Mouse (Mus musculus) lung, embryonic 14.5 days (tissue): ENCODE results near the gene Cryge. TPM values are rescaled to one million over a fixed set of nuclear protein-coding genes. Genes with fewer than 3 reads are reported as not detected.

Experiments
- ATAC-seq: fragments of 200-750 bp; cut with Nextera tagmentation; 2 replicates; pipeline ENCODE4 v1.8.0; 2017; ENCODE audit warnings: mild to moderate bottlenecking, moderate TSS enrichment, moderate library complexity; ENCODE audit not compliant: insufficient read depth
- DNase-seq: peaks from one replicate; pipeline ENCODE4 v3.0.0-alpha.2; 2015
- H3K27ac ChIP-seq: fragments of 300-500 bp; sonication (generic); 2 replicates; pipeline ENCODE4 v1.5.1; 2014; ENCODE audit warnings: low read depth, mild to moderate bottlenecking, moderate library complexity
- H3K27me3 ChIP-seq: fragments of 300-500 bp; sonication (generic); 2 replicates; pipeline ENCODE4 v1.6.1; 2014; ENCODE audit warnings: low read length, control low read depth; ENCODE audit not compliant: insufficient read depth
- H3K36me3 ChIP-seq: fragments of 300-500 bp; sonication (generic); 2 replicates; pipeline ENCODE4 v1.6.1; 2014; ENCODE audit warnings: control low read depth; ENCODE audit not compliant: insufficient read depth
- H3K4me1 ChIP-seq: fragments of 300-500 bp; sonication (generic); 2 replicates; pipeline ENCODE4 v1.6.1; 2014; ENCODE audit warnings: antibody characterized with exemption, control low read depth; ENCODE audit not compliant: insufficient read depth
- H3K4me2 ChIP-seq: fragments of 300-500 bp; sonication (generic); 2 replicates; pipeline ENCODE4 v1.6.1; 2014; ENCODE audit warnings: mild to moderate bottlenecking
- H3K4me3 ChIP-seq: fragments of 300-500 bp; sonication (generic); 2 replicates; pipeline ENCODE4 v1.5.1; 2014; ENCODE audit warnings: low read depth, low read length
- H3K9ac ChIP-seq: fragments of 300-500 bp; sonication (generic); 2 replicates; pipeline ENCODE4 v1.6.1; 2014
- H3K9me3 ChIP-seq: fragments of 300-500 bp; sonication (generic); 2 replicates; pipeline ENCODE4 v1.6.1; 2016; ENCODE audit warnings: low read depth, low read length, control low read depth
- CTCF ChIP-seq: IDR thresholded peaks from 2 replicates; pipeline ENCODE4 v1.5.1; 2016; ENCODE audit warnings: antibody characterized with exemption, low read depth
- WGBS: fragments of 180-500 bp; shearing (Covaris S2); extraction: QIAGEN DNeasy Blood & Tissue Kit; methylation state at CpG from one replicate; pipeline ENCODE4 v1.1.7; 2014; 5-methylcytosine and 5-hydroxymethylcytosine counted together
- polyA plus RNA-seq: library from polyadenylated mRNA; unstranded; fragments of >200 nt; fragmentation: Nextera tagmentation; extraction: Ambion mirVana; gene quantifications from 2 replicates; pipeline ENCODE4 v1.2.1, GENCODE M21; 2014

Gene Cryge
- polyA plus RNA-seq, 1 experiment from 2014 or later: not detected

- Histone ChIP-seq H3K9ac (no peak overlapping the region), H3K9me3 (no peaks in the 10 kb centered on the region), H3K4me3 (no peak overlapping the region), H3K4me2 (no peak overlapping the region), H3K27me3 (no peaks in the 10 kb centered on the region), H3K27ac (no peak overlapping the region), H3K36me3 (no peaks in the 10 kb centered on the region), H3K4me1 (no peaks in the 10 kb centered on the region)
- WGBS: 36% methylated on average over 8 of the region's 8 CpGs
- peak; percentile 71 for TF ChIP-seq CTCF
- DNase-seq: peak; percentile 70
- no peak for ATAC-seq
Measured at GRCm38 (mm10) chr1:65046401-65047109, 4.4 kb downstream of the Cryge start.

GRCm38 (mm10) chr1:65043433-65043832 is 7.5 kb downstream of the Cryge start:
- H3K4me1 ChIP-seq: no peaks in the 10 kb centered on the region
- H3K4me2 ChIP-seq: no peak overlapping the region
- H3K27me3 ChIP-seq: no peaks in the 10 kb centered on the region
- H3K27ac ChIP-seq: no peak overlapping the region
- ATAC-seq: no peak
- WGBS: 83% methylated on average over 2 of the region's 2 CpGs
- no peak overlapping the region for H3K9ac ChIP-seq
- no peaks in the 10 kb centered on the region for H3K36me3 ChIP-seq
- H3K9me3 ChIP-seq: no peaks in the 10 kb centered on the region
- no peak for TF ChIP-seq CTCF
- no peak overlapping the region for H3K4me3 ChIP-seq
- no peak for DNase-seq

GRCm38 (mm10) chr1:65041837-65042236 is 9.1 kb downstream of the Cryge start:
- WGBS: 90% methylated on average over 3 of the region's 3 CpGs
- no peak for ATAC-seq
- H3K4me2 ChIP-seq: no peak overlapping the region
- no peak overlapping the region for H3K9ac ChIP-seq
- H3K4me1 ChIP-seq: no peaks in the 10 kb centered on the region
- no peaks in the 10 kb centered on the region for H3K9me3 ChIP-seq
- H3K27ac ChIP-seq: no peak overlapping the region
- no peak for TF ChIP-seq CTCF
- no peaks in the 10 kb centered on the region for H3K36me3 ChIP-seq
- DNase-seq: no peak
- no peak overlapping the region for H3K4me3 ChIP-seq
- no peaks in the 10 kb centered on the region for H3K27me3 ChIP-seq

GRCm38 (mm10) chr1:65040806-65041205 is 10.1 kb downstream of the Cryge start:
- Histone ChIP-seq H3K4me3 (no peak overlapping the region), H3K9ac (no peak overlapping the region), H3K4me2 (no peak overlapping the region), H3K9me3 (no peaks in the 10 kb centered on the region), H3K4me1 (no peaks in the 10 kb centered on the region), H3K27me3 (no peaks in the 10 kb centered on the region), H3K27ac (no peak overlapping the region), H3K36me3 (no peaks in the 10 kb centered on the region)
- DNase-seq: no peak
- ATAC-seq: no peak
- no peak for TF ChIP-seq CTCF
- 63% methylated on average over 6 of the region's 6 CpGs for WGBS

- no peak for DNase-seq
- no peak for TF ChIP-seq CTCF
- Histone ChIP-seq H3K4me3 (no peak overlapping the region), H3K9me3 (no peaks in the 10 kb centered on the region), H3K36me3 (no peaks in the 10 kb centered on the region), H3K4me1 (no peaks in the 10 kb centered on the region), H3K27ac (no peak overlapping the region), H3K4me2 (no peak overlapping the region), H3K27me3 (no peaks in the 10 kb centered on the region), H3K9ac (no peak overlapping the region)
- 64% methylated on average over 3 of the region's 3 CpGs for WGBS
- ATAC-seq: no peak
Measured at GRCm38 (mm10) chr1:65039679-65040078, 11.3 kb downstream of the Cryge start.

GRCm38 (mm10) chr1:65037542-65037941 is 13.4 kb downstream of the Cryge start:
- H3K4me2 ChIP-seq: no peak overlapping the region
- 27% methylated on average over 2 of the region's 2 CpGs for WGBS
- DNase-seq: no peak

GRCm38 (mm10) chr1:65035513-65035912 is 15.4 kb downstream of the Cryge start:
- ATAC-seq (no peak), DNase-seq (no peak)
- Histone ChIP-seq H3K27ac (no peak overlapping the region), H3K9me3 (no peaks in the 10 kb centered on the region), H3K4me2 (no peak overlapping the region), H3K9ac (no peak overlapping the region), H3K27me3 (no peaks in the 10 kb centered on the region), H3K36me3 (no peaks in the 10 kb centered on the region), H3K4me1 (no peaks in the 10 kb centered on the region), H3K4me3 (no peak overlapping the region)
- no peak for TF ChIP-seq CTCF
- WGBS: 37% methylated on average over 3 of the region's 3 CpGs

More at GRCm38 (mm10) chr1:65037542-65037941, 13.4 kb downstream of the Cryge start:
- Histone ChIP-seq H3K9me3 (no peaks in the 10 kb centered on the region), H3K9ac (no peak overlapping the region), H3K27ac (no peak overlapping the region), H3K36me3 (no peaks in the 10 kb centered on the region), H3K4me1 (no peaks in the 10 kb centered on the region), H3K27me3 (no peaks in the 10 kb centered on the region), H3K4me3 (no peak overlapping the region)
- no peak for TF ChIP-seq CTCF
- ATAC-seq: no peak
